Mouse (Mus musculus) cerebellum, postnatal 25 days (tissue): ENCODE measurements around the gene Ston2.
A peak's percentile ranks its signal among the peaks of the same experiment; 100 is the strongest.

Experiments used
- DNase-seq, 2 experiments: peaks; one replicate each; pipeline ENCODE4 v3.0.0; 2021; ENCODE audit warnings: mixed read lengths in 2 of 2

Ston2 gene

DNA sequence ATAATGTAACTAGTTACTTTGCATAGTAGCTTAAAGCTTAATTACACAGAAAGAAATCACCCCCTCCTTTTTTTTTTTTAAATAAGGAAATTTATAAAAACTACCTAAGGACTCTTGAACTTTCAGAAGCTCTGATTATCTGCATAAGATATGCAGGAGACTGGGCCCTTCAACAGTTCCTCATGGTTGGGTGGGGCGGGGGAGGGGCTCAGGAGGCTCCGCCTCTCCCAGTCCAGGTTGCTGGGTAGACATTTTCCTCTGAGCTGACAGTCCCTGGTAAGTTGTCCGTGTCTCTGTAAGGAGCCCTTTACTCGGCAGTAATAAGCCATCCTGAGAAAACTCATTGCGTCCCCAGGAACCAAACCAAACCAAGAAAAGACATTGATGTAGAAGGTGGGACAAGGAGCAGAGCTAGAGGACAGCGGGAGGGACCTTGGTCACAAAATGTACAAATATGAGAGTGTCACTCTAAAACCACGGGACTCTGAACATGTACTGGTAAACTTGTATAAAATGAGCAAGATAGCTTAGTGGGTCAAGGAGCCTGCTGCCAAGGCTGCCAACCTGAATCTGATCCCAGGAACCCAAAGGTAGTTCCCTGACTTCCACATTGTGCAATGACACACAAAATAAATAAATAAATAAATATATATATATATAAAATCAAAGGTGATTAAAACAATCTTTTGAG, 88.6 kb downstream of the Ston2 start:
- no peak for DNase-seq

DNA sequence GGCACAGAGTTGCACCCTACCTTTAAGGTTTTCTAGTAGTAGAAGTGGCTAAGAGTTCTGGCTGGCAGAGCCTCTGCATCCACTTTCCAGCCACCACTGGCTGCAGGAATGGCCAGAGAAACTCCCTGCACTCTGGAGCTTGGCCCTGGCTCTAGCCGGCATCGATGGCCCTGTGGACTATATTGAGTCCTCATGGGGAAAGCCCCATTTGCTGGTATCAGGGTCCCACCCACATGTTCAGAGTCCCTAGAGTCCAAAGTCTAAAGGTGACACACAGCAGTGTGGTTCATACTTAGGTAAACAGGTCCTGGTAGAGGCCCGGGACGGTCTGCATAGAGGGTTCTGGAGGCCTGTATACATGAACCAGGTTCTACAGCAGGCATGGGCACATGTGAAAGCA, 92.0 kb downstream of the Ston2 start:
- DNase-seq: no peak

- DNase-seq: no peak
Measured at GRCm38 (mm10) chr12:91695761-91696160, 92.4 kb downstream of the Ston2 start.

- DNase-seq: no peak
Measured at GRCm38 (mm10) chr12:91694748-91695147, 93.4 kb downstream of the Ston2 start.

- no peak for DNase-seq
Measured at GRCm38 (mm10) chr12:91693566-91693965, 94.6 kb downstream of the Ston2 start.

GRCm38 (mm10) chr12:91692991-91693390, 95.2 kb downstream of the Ston2 start:
- no peak for DNase-seq

DNA sequence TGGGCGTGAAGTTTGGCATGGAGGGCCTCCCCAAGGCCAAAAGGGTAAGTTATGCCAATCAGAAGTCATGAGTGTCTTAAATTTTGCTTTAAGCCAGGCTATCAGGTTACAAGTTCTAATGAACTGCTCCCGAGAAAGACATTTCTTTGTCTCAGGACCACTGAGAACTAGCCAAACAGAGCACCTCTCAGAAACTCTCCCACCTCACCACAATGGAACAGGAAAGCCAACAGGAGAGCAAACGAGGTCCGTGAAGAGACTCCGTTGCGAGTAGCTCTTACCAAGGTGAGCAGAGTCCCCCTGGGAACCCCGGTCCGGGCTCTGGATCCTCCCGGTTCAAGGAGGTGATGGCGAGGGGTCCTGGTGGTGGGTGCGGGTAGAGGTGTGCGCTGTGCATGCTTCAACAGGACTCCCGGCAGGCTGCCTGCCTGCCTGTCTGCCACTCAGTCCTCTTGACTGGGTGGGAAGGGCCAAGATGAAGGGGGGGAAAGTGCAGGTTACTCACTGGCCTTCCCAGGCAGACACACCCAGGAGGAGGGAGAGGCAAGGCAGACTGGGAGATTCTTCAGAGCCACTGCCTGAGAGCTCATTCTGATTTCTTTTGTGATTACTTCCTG, 102.4 kb downstream of the Ston2 start:
- DNase-seq: no peak

- DNase-seq: no peak
Measured at GRCm38 (mm10) chr12:91684840-91685415, 103.3 kb downstream of the Ston2 start.

DNA sequence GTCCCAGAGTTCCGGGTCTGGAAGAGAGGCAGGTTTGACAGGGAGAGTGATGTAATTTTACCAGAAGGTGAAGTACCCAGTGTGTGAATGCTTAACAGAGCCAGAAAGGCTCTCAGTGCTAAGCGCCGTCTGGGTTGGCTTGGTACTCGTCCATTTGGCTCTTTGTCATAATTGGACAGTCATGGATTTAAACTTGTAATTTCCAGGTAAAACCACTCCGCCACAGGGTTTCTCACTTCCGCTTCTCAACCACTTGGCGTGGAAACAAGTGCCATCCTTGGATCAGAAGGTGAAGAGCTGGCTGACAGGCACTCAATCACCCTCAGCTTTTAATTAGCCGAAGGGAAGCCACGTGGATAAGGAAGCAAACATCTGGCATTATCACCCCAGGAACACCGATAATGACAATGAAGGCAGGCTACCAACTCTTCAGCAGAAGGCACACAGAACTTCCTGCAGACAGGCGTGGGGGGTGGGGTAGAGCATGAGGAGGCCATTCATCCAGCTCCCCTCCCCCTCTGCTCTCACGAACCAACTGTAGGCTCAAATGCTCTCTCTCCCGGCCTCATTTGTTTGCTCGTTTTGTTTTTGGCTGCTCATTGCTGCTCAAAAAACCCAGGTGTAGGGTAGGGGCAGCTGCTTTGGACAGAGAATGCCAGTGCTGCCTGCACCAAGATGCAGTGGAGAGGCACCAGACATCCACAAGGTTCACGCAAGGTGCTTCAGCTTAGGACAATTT, 103.9 kb downstream of the Ston2 start:
- peak; percentile 12 to 44 for DNase-seq

DNA sequence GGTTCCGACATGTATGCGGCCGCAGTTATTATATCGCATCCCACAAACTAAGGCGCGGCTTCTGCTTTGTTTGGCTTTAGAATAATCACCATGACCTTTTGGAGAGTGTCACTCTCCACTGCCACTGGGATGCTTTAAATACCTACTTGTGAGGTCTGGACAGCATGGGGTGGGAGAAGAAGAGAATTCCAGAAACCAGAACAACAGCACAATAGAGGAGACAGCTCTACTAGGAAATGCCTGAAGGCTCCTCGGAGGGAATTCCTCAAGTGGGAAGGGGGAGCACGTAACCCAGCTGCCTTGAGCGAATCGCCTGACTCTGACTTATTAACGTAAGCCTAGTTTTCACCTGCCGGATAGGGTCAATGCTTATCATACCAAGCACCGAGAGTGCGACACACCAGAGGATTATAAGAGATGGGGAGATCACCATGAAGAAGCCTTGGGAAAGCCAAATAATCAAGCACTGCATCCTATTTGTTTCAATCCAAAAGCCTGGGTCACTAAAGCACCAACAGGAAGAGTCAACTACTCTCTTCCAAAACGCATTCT, 104.6 kb downstream of the Ston2 start:
- no peak for DNase-seq

- no peak for DNase-seq
Measured at GRCm38 (mm10) chr12:91683096-91683495, 105.1 kb downstream of the Ston2 start.

DNA sequence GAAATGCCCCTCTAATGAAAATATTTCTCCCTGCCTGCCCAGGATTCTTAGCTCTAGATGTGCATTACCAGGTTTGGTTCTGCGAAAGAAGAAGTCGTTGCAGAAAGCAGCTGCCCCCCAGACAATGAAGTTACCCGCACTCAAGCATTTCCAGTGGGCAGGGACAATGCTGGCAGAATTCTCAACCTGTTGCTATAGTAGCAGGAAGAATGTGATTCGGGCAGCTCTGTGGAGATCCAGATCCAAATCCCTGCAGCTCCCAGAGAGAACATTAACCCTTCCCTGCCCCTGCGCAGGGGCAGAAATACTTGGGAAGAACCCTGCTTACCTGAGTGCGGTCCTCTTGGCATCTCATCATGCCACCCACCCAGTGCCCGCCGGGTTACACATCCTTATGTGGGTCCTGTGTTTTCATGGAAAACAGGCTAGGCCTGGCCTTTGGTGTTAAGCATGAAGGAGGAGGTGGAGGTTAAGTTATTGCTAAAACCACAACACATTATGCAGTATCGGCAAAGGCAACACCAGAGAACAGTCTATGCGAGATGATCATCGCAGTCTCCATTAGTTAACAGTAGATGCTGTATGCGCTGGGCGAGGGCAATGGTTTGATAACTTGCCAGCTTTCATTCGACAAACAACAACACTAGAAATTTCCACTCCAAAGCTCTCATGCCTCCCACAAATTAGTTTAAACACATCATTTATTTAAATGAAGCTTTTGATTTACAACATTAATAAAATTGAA, 108.7 kb downstream of the Ston2 start:
- no peak for DNase-seq

GRCm38 (mm10) chr12:91675937-91676336, 112.2 kb downstream of the Ston2 start:
- DNase-seq: peak in 1 of 2 experiments; percentile 11

DNA sequence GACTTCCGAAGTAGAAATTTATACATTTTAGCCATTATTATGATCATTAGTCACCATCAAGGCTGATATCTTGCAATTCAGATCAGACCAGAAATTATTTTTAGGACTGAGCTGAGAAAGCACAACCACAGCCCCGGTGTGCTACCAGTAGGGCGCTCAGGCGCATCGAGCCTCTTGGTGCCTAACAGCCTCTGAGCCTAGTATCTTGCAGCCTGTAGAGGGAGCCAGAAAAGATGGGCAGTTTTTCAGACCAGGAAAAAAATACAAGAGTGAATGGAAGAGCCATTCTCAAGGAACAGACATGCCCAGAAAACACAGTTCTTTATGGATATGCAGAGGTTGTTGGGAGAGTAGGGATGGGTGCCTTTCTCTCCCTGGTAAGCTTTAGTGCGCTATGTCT, 115.0 kb downstream of the Ston2 start:
- peak in 1 of 2 experiments; percentile 14 for DNase-seq

DNA sequence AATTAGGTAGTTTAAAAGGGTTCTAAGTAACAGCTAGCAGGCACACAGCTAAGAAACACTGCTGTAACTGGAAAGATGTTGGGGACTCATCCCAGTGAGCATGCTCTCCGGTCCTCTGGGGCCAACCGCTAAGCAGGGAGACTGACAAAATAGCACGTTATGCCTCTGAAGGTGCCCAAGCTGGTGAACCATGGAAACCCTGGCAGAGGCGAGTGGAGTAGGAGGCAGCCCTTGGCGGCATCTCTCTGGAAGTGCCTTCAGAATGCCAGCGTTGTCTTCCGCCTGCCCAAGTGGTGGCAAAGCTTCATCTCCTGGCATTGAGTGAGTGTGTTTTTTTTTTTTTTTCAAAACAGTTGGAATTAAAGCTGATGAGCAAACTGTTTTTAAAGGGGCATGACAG, 115.7 kb downstream of the Ston2 start:
- DNase-seq: peak in 1 of 2 experiments; percentile 37

GRCm38 (mm10) chr12:91668529-91669245, 119.5 kb downstream of the Ston2 start:
- DNase-seq: no peak

- DNase-seq: no peak
Measured at GRCm38 (mm10) chr12:91667741-91668140, 120.4 kb downstream of the Ston2 start.

- no peak for DNase-seq
Measured at GRCm38 (mm10) chr12:91666607-91667006, 121.6 kb downstream of the Ston2 start.

GRCm38 (mm10) chr12:91665431-91665830, 122.8 kb downstream of the Ston2 start:
- DNase-seq: no peak

- DNase-seq: no peak
Measured at GRCm38 (mm10) chr12:91663260-91663659, 124.9 kb downstream of the Ston2 start.

DNA sequence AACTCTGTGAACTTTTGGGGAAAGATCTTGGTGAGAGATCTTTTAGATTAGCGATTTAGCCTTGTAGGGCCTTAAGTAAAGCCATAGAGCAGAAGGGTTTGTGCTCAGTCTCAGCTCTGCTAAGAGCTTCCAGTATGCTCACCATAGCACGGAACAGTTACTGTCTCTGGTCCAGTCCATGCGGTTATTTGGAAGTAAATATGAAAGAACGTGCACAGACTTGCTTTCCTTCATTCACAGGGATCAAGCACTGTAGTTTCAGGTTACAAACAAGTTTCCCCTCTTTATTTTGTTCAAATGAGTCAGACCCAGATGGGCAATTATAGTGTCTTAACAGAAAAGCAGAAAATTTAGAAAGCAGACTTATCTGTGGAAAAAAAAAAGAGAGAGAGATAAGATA, 125.3 kb downstream of the Ston2 start:
- no peak for DNase-seq
